Mouse (Mus musculus) thymus, adult 2 months (tissue): ENCODE results near the gene Dmbx1.

Experiments used
- CTCF ChIP-seq: fragments of 200-500 bp; IDR thresholded peaks from 2 replicates; pipeline ENCODE4 v1.5.1; 2012; ENCODE audit warnings: mild to moderate bottlenecking, control low read depth, low read length, moderate library complexity, borderline replicate concordance; ENCODE audit not compliant: control insufficient read depth, poor library complexity, insufficient read depth; ENCODE audit errors: extremely low read depth
- POLR2A ChIP-seq: fragments of 200-500 bp; IDR thresholded peaks from 2 replicates; pipeline ENCODE4 v1.6.1; 2012; ENCODE audit warnings: mild to moderate bottlenecking, low read length, control low read depth, moderate library complexity; ENCODE audit not compliant: control insufficient read depth, poor library complexity, insufficient read depth; ENCODE audit errors: extremely low read depth

GRCm38 (mm10) chr4:115878828-115879227, 60.9 kb downstream of the Dmbx1 start:
- TF ChIP-seq POLR2A (no peak), CTCF (no peak)
